Mouse (Mus musculus) midbrain, embryonic 12.5 days (tissue): Measurements from ENCODE around the gene Steap1. TPM values are rescaled to one million over a fixed set of nuclear protein-coding genes. Genes with fewer than 3 reads are reported as not detected.

Experiments
- ATAC-seq: fragments of 200-750 bp; cut with Nextera tagmentation; 2 replicates; pipeline ENCODE4 v1.8.0; 2017; ENCODE audit warnings: low read depth, moderate TSS enrichment, moderate library complexity; ENCODE audit not compliant: low FRiP score
- H3K27ac ChIP-seq: fragments of 300-500 bp; sonication (generic); replicated peaks from 2 replicates; pipeline ENCODE4 v1.5.1; 2016; ENCODE audit warnings: mild to moderate bottlenecking
- H3K27me3 ChIP-seq: fragments of 300-500 bp; sonication (generic); 2 replicates; pipeline ENCODE4 v1.6.1; 2016; ENCODE audit warnings: mild to moderate bottlenecking
- H3K36me3 ChIP-seq: fragments of 300-500 bp; sonication (generic); 2 replicates; pipeline ENCODE4 v1.6.1; 2016
- H3K4me1 ChIP-seq: fragments of 300-500 bp; sonication (generic); 2 replicates; pipeline ENCODE4 v1.6.1; 2016
- H3K4me2 ChIP-seq: fragments of 300-500 bp; sonication (generic); replicated peaks from 2 replicates; pipeline ENCODE4 v1.6.1; 2016; ENCODE audit warnings: mild to moderate bottlenecking, moderate library complexity
- H3K4me3 ChIP-seq: fragments of 300-500 bp; sonication (generic); 2 replicates; pipeline ENCODE4 v1.5.1; 2016; ENCODE audit warnings: mild to moderate bottlenecking
- H3K9ac ChIP-seq: fragments of 300-500 bp; sonication (generic); replicated peaks from 2 replicates; pipeline ENCODE4 v1.6.1; 2016; ENCODE audit warnings: mild to moderate bottlenecking, moderate library complexity
- H3K9me3 ChIP-seq: fragments of 300-500 bp; sonication (generic); 2 replicates; pipeline ENCODE4 v1.6.1; 2016; ENCODE audit warnings: mild to moderate bottlenecking
- WGBS: fragments of 180-500 bp; shearing (Covaris S2); methylation state at CpG from one replicate; pipeline ENCODE4 v1.1.7; 2016; 5-methylcytosine and 5-hydroxymethylcytosine counted together
- polyA plus RNA-seq: library from polyadenylated mRNA; unstranded; fragments of >200 nt; fragmentation: Nextera tagmentation; extraction: Ambion mirVana; gene quantifications from 2 replicates; pipeline ENCODE4 v1.2.1, GENCODE M21; 2016

Gene Steap1
- polyA plus RNA-seq, 1 experiment from 2014 or later = 3.4 TPM

DNA sequence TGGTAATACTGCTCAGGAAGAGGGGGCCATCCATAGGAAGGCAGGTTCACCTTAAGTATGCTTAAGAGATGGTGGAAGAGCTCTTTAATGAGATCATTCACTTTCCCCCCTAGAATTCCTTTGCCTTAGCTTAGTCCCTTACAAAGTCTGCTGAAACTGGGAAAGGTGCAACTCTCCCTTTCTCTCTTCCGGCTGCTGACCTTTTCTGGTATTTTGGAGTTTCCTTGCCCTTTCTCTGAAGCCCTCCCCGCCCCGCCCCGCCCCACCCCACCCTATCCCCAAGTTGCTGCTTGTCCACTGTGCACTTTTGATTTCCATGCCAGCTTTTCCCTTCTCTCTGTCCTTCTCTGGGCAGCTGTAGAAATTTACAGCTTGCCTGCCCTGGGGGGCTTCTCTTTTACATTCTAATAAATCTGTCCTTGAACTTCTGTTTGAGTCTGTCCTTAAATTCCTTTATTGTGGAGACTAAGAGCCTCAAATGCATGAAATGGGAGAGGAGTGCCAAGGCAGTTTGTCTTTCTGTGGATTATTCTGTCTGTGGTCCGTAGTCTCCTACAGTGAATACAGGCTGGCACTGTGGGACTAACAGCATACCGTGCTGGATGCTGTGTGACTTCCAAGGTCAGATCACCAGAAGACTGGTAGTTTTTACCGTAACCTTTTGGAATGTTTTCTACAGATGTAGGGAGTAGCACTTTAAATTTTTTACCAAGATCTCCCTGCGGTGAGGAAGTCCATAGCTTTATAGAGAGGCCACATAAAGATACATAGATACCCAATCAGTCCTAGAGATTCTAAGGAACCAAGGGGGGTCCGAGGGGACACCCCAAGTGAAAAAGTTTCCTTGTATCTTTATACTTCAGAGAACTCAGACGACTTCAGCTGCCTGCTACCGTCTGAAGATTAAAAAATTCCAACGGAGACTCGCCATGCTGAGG, 41.5 kb downstream of the Steap1 start:
- Histone ChIP-seq H3K27ac (no peak overlapping the region), H3K4me2 (no peak overlapping the region), H3K36me3 (no peaks in the 10 kb centered on the region), H3K4me3 (no peak overlapping the region), H3K4me1 (no peaks in the 10 kb centered on the region), H3K27me3 (no peaks in the 10 kb centered on the region), H3K9me3 (no peaks in the 10 kb centered on the region), H3K9ac (no peak overlapping the region)
- no peak for ATAC-seq
- WGBS = 61% methylated on average over 13 of the region's 13 CpGs

DNA sequence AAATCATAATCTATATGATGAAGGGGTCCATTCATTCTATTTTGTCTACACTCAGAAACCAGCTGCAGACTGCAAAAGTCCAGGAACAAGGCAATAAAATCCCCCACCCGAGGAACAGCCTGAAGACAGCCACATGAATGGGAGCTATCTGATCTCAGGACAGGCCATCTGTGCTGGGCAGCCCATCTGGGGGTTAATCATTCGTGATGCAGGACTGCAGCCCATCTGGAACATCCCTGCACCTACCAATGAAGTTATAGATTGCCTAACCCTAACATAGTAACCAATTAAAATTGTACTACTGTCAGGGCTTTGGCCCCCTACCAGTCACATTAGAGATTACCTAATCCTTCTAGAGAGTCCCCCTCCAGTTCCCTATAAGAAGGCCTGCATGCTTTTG, 44.1 kb downstream of the Steap1 start:
- WGBS = 51% methylated on average over 2 of the region's 2 CpGs
- Histone ChIP-seq H3K9me3 (no peaks in the 10 kb centered on the region), H3K27ac (no peak overlapping the region), H3K4me3 (no peak overlapping the region), H3K36me3 (no peaks in the 10 kb centered on the region), H3K9ac (no peak overlapping the region), H3K4me2 (no peak overlapping the region), H3K27me3 (no peaks in the 10 kb centered on the region), H3K4me1 (no peaks in the 10 kb centered on the region)
- ATAC-seq = 0 out of 2 replicates have a peak, but pooled peaks have one; percentile 27

DNA sequence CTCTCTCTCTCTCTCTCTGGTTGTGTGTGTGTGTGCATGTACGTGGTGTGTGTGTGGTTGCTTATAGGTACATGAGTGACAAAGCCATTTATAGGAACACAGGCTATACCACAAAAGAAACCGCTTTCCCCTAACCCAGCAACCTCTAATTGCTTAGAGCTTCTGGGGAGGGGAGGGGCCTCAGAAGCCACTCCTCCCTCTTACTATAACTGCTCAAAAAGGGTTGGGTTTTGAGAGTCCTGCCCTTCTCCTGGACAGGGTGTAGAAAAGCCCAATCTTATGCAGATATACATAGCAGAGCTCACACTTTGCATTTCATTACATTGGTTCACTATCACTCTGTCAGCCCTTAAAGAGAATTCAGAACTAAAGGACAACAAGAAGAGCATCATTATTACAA, 48.7 kb downstream of the Steap1 start:
- no peaks in the 10 kb centered on the region for H3K27me3 ChIP-seq
- H3K36me3 ChIP-seq = no peaks in the 10 kb centered on the region
- no peaks in the 10 kb centered on the region for H3K9me3 ChIP-seq
- H3K27ac ChIP-seq = no peak overlapping the region
- H3K4me3 ChIP-seq = no peak overlapping the region
- no peak overlapping the region for H3K9ac ChIP-seq
- ATAC-seq = no peak
- no peak overlapping the region for H3K4me2 ChIP-seq
- 69% methylated on average over 2 of the region's 2 CpGs for WGBS
- H3K4me1 ChIP-seq = no peaks in the 10 kb centered on the region

DNA sequence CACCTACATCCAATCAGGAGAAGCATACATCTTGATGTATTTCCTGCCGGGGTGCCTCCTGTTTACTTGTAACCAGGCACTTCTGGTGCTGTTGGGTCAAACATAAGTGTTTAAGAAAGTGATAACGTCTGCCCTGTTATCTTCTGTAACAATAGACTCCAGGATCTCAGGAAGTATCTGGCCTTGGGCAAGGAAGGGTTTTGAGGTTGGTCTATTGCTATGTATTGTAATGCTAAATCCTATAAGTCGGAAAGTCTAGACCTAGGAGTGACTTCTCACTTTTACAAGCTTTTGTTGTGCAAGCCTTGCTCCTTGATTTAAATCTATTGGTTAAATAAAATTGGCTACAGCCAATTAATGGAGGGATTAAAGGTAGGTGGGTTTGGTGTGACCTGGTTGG, 50.3 kb downstream of the Steap1 start:
- H3K27me3 ChIP-seq = no peaks in the 10 kb centered on the region
- ATAC-seq = no peak
- no peak overlapping the region for H3K9ac ChIP-seq
- H3K4me3 ChIP-seq = no peak overlapping the region
- no peak overlapping the region for H3K27ac ChIP-seq
- no peaks in the 10 kb centered on the region for H3K36me3 ChIP-seq
- H3K4me2 ChIP-seq = no peak overlapping the region
- H3K4me1 ChIP-seq = no peaks in the 10 kb centered on the region
- H3K9me3 ChIP-seq = no peaks in the 10 kb centered on the region
- 70% methylated on average over 3 of the region's 3 CpGs for WGBS

DNA sequence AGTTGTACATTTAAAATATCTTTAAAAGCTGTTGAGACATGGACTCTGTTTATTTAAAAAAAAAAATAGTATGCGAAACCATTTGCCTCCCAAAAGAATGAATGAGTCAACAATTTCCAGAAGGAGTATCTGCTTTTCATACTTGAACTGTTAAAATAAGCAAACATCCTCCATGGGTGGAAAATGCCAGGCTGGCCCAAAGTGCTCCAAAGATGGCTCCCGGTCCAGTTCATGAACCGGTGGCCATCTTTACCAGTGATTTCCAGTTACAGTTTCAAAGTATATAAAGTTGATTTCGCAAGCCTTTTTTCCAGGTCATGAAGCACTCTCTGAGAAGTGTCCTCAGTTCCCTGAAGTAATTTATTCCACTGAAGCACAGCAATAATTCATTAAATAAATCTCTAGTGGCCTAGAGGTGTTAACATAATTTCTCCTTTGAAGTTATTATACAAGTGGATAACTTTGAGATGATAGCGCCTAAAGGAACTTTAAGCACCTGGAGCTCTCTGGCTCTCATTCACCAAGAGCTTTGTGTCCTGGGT, 53.7 kb downstream of the Steap1 start:
- Histone ChIP-seq H3K4me3 (no peak overlapping the region), H3K9me3 (no peaks in the 10 kb centered on the region), H3K27me3 (peaks cover 3% of the 10 kb centered on the region; the same call in 1 of the 2 replicates), H3K4me2 (no peak overlapping the region), H3K36me3 (no peaks in the 10 kb centered on the region), H3K4me1 (no peaks in the 10 kb centered on the region), H3K27ac (no peak overlapping the region), H3K9ac (no peak overlapping the region)
- WGBS = 91% methylated on average over 5 of the region's 5 CpGs
- no peak for ATAC-seq

DNA sequence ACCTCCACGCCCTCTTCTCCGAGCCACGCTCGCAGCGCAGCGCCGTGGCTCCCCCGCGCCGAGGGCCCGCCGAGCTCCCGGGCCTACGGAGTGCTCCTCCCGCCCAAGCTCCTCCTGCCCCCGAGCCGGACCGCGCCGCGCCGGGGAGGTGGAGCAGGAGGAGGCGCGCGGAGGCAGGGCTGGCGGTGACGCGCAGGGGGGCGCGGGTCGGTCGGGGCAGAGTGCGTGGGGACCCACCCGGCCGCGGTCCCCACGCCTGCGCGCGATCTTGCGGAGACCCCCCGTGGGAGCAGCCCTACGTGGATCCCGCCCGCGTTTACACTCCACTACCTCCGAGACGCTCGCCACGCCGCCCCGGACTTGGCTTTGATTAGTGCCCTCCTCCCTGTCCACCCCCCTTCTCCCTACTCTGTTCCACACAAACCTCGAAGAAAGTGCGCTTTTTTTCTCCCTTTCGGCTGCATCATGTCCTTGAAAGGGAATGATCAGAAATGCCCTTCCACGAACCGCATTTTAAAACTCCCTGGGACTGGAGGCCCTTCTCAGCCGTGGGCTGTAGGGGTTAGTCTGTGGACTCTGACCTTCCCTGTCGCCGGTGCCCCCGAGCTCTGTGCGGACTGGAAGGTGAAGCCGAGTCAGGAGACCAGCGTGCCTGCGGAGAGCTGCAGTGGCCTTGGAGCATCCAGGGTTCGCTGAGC, 55.0 kb downstream of the Steap1 start, which contains the start of gene Steap2:
Gene Steap2 (minus strand): TSS at position 623 of the 698 bp plus-strand sequence.
- Histone ChIP-seq H3K27me3 (peaks cover 3% of the 10 kb centered on the region; the same call in 1 of the 2 replicates), H3K4me3 (peak within 1 kb of the TSS; percentile 69), H3K4me1 (no peaks in the 10 kb centered on the region), H3K36me3 (no peaks in the 10 kb centered on the region), H3K9ac (peak within 1 kb of the TSS; percentile 83), H3K4me2 (peak within 1 kb of the TSS; percentile 91), H3K9me3 (no peaks in the 10 kb centered on the region), H3K27ac (peak within 1 kb of the TSS; percentile 40; the same call in 1 of the 2 replicates)
- peak; percentile 92 for ATAC-seq
- WGBS = under 1% methylated on average over 52 of the region's 66 CpGs

DNA sequence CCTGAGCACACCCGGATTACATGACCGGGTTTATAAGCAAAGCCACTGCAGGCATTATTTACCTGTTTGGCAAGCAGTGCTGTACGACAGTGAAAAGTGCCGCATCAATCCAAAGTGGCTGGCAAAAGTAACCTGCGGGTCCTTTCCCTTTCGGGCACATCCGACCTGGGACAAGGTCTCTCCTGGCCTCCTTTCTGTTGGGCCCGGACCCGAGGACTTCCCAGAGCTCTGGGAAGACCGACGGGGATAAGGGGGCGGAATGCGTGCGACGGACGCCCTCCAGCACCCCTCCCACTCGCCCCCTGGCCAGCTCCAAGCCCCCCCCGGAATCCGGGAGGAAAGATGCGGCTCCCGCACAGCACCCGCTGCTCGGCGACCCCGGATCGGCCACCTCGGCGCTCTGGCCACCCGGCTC, 55.6 kb downstream of the Steap1 start:
- peak overlapping the region; percentile 83 for H3K9ac ChIP-seq
- no peaks in the 10 kb centered on the region for H3K9me3 ChIP-seq
- no peaks in the 10 kb centered on the region for H3K36me3 ChIP-seq
- H3K27me3 ChIP-seq = peaks cover 3% of the 10 kb centered on the region; the same call in 1 of the 2 replicates
- under 1% methylated on average over 29 of the region's 29 CpGs for WGBS
- H3K4me2 ChIP-seq = peak overlapping the region; percentile 91
- H3K27ac ChIP-seq = peak overlapping the region; percentile 40; the same call in 1 of the 2 replicates
- H3K4me3 ChIP-seq = peak overlapping the region; percentile 69
- H3K4me1 ChIP-seq = no peaks in the 10 kb centered on the region
- peak; percentile 70 for ATAC-seq

DNA sequence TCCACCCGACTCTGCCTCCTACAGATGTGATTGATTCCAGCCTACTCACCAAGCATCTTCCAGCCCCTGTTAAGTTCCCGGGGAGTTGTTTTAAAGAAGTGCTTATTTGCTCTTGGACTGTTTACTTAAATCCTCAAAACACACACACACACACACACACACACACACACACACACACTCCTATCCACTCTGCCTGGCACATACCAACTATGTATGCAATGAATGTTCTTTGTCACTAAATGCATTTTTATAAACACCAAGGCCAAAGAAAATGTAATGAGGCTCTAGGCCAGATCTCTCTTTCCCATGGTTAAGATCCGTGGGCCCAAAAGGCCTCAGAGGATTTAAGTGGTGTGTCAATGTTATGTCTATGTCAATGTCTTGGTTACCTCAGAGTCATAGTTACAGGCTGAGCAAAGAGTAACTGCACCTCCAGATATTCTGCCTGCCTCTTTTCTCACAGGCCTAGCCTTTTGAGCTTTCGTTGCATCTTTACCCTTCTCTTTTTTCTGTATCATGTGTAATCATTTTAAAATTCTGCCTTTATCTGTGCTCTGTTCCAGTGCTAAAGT, 56.9 kb downstream of the Steap1 start:
- WGBS = 64% methylated on average over 4 of the region's 4 CpGs
- Histone ChIP-seq H3K27ac (no peak overlapping the region), H3K9me3 (no peaks in the 10 kb centered on the region), H3K4me1 (no peaks in the 10 kb centered on the region), H3K36me3 (no peaks in the 10 kb centered on the region), H3K4me3 (no peak overlapping the region), H3K4me2 (no peak overlapping the region), H3K27me3 (peaks cover 3% of the 10 kb centered on the region; the same call in 1 of the 2 replicates), H3K9ac (no peak overlapping the region)
- ATAC-seq = no peak

DNA sequence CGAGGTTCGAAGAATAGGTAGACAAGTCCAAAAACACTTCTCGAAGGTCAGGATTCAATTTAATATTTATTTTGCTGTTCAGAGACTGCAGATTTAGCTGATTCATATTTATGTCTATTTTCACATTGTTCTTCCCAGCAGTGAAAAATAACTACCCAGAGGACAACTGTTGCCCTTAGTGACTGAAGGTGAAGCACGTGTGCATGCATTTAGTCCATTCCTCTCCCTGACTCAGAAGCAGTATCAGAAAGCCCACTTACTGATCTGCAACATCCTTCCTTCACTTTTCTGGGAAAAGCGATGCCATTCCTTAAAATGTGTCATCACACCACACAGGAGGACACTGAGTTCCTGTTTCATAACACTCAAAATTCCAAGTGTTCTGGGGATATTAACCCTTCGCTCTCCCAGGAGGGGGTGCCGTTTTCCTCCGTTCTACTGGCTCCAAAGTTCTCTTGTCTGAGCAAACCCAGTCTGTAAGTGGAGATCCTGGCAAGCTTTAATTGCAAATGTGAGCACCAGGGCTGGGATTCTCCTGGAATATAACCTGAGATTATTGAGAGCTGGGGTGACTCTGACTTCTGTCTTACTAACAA, 60.1 kb downstream of the Steap1 start:
- Histone ChIP-seq H3K9me3 (no peaks in the 10 kb centered on the region), H3K36me3 (no peaks in the 10 kb centered on the region), H3K27me3 (peaks cover 3% of the 10 kb centered on the region; the same call in 1 of the 2 replicates), H3K9ac (no peak overlapping the region), H3K4me2 (no peak overlapping the region), H3K4me3 (no peak overlapping the region), H3K27ac (no peak overlapping the region), H3K4me1 (no peaks in the 10 kb centered on the region)
- WGBS = 77% methylated on average over 8 of the region's 8 CpGs
- ATAC-seq = no peak

DNA sequence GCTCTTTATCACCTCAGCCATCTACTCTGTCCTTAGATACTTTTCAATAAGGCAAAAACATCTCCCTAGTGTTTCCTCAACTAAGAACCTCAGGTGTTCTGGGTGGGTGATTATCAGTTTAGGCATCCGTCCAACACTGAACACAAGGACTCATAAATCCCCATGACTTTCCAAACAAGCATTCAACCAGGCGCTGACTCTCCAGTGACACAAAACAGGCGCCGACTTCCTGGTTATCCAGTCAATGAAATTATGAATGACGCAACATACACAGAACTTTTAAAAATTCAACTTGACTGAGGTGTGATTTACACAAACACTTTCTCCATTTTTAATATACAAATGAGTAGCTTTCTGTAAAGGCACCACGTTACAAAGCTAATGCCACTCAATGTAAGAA, 60.9 kb downstream of the Steap1 start:
- H3K4me2 ChIP-seq = no peak overlapping the region
- H3K27me3 ChIP-seq = peaks cover 3% of the 10 kb centered on the region; the same call in 1 of the 2 replicates
- H3K9me3 ChIP-seq = no peaks in the 10 kb centered on the region
- ATAC-seq = no peak
- no peak overlapping the region for H3K4me3 ChIP-seq
- peaks cover under 1% of the 10 kb centered on the region; the same call in 1 of the 2 replicates for H3K4me1 ChIP-seq
- no peak overlapping the region for H3K27ac ChIP-seq
- H3K9ac ChIP-seq = no peak overlapping the region
- no peaks in the 10 kb centered on the region for H3K36me3 ChIP-seq
- 89% methylated on average over 6 of the region's 6 CpGs for WGBS

DNA sequence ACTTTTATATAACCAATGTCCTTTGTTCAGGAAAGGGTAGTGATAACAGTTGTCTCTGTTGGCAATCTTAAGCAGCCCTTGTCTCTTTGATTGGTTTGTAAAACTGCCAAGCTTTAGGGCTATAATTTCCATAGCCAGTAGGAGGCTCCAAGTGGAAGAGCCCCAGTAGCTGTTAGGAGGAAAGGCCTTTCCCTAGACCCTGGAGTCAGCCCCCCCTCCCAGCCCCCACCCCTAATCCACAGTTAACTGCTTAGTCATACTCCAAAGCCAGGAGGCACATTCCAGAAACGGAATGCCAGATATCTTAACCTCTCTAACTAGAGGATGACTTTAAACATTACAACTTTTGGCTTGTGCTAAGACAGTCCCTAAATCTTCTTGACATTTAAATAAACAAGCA, 62.2 kb downstream of the Steap1 start:
- Histone ChIP-seq H3K27me3 (no peaks in the 10 kb centered on the region), H3K36me3 (no peaks in the 10 kb centered on the region), H3K9ac (no peak overlapping the region), H3K27ac (no peak overlapping the region), H3K9me3 (no peaks in the 10 kb centered on the region), H3K4me3 (no peak overlapping the region), H3K4me2 (no peak overlapping the region), H3K4me1 (peaks cover 2% of the 10 kb centered on the region; the same call in 1 of the 2 replicates)
- no peak for ATAC-seq
- WGBS = 13% methylated on average over 1 of the region's 1 CpGs
